Mouse (Mus musculus) forebrain, embryonic 13.5 days (tissue): Measurements from ENCODE around the gene Il4ra. TPM values are rescaled to one million over a fixed set of nuclear protein-coding genes. Genes with fewer than 3 reads are reported as not detected.

Experiments used
- ATAC-seq: fragments of 200-750 bp; cut with Nextera tagmentation; 2 replicates; pipeline ENCODE4 v1.8.0; 2017
- H3K27ac ChIP-seq: fragments of 300-500 bp; sonication (generic); 2 replicates; pipeline ENCODE4 v1.5.1; 2015; ENCODE audit warnings: inconsistent platforms, mild to moderate bottlenecking, moderate library complexity
- H3K27me3 ChIP-seq: fragments of 300-500 bp; sonication (generic); 2 replicates; pipeline ENCODE4 v1.6.1; 2015; ENCODE audit warnings: mild to moderate bottlenecking, inconsistent platforms
- H3K36me3 ChIP-seq: fragments of 300-500 bp; sonication (generic); 2 replicates; pipeline ENCODE4 v1.6.1; 2015; ENCODE audit warnings: mild to moderate bottlenecking, inconsistent platforms; ENCODE audit not compliant: poor library complexity, severe bottlenecking
- H3K4me1 ChIP-seq: fragments of 300-500 bp; sonication (generic); 2 replicates; pipeline ENCODE4 v1.6.1; 2015; ENCODE audit warnings: inconsistent platforms
- H3K4me2 ChIP-seq: fragments of 300-500 bp; sonication (generic); 2 replicates; pipeline ENCODE4 v1.6.1; 2015; ENCODE audit warnings: inconsistent platforms, mild to moderate bottlenecking, moderate library complexity
- H3K4me3 ChIP-seq: fragments of 300-500 bp; sonication (generic); 2 replicates; pipeline ENCODE4 v1.5.1; 2015; ENCODE audit warnings: mild to moderate bottlenecking, inconsistent platforms
- H3K9ac ChIP-seq: fragments of 300-500 bp; sonication (generic); 2 replicates; pipeline ENCODE4 v1.6.1; 2015; ENCODE audit warnings: mild to moderate bottlenecking, inconsistent platforms
- H3K9me3 ChIP-seq: fragments of 300-500 bp; sonication (generic); replicated peaks from 2 replicates; pipeline ENCODE4 v1.6.1; 2016; ENCODE audit warnings: inconsistent platforms
- WGBS: fragments of 180-500 bp; shearing (Covaris S2); methylation state at CpG from one replicate; pipeline ENCODE4 v1.1.7; 2015; 5-methylcytosine and 5-hydroxymethylcytosine counted together
- polyA plus RNA-seq: library from polyadenylated mRNA; unstranded; fragments of >200 nt; fragmentation: Nextera tagmentation; extraction: Ambion mirVana; gene quantifications from 2 replicates; pipeline ENCODE4 v1.2.1, GENCODE M21; 2015

The Il4ra gene
- polyA plus RNA-seq, 1 experiment from 2014 or later: 2.0 TPM

DNA sequence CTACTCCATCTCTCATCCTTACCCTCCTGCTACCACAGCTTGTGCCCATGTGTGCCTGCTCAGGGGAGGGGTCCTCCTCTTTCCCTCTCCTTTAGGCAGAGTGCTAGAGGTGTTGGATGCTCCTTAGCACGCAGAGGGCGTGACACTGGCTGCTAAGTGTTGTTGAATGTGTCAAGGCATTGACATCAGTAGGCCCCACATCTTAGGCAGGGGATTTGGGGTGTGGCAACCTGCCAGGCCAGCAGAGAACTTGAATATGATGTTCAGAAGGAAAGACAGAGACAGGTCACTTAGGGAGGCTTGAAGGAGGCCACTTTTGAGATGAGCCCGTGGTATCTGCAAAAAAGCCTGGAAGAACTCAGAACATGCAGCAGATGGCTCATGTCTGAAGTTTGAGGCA is 26.2 kb downstream of the Il4ra start:
- H3K9me3 ChIP-seq: no peaks in the 10 kb centered on the region
- H3K27me3 ChIP-seq: no peaks in the 10 kb centered on the region
- peaks cover 17% of the 10 kb centered on the region for H3K4me1 ChIP-seq
- no peak overlapping the region for H3K27ac ChIP-seq
- H3K9ac ChIP-seq: 0 out of 2 replicates have a peak overlapping the region, but pooled peaks have one; percentile 5
- no peak for ATAC-seq
- no peak overlapping the region for H3K4me3 ChIP-seq
- no peaks in the 10 kb centered on the region for H3K36me3 ChIP-seq
- H3K4me2 ChIP-seq: no peak overlapping the region
- 67% methylated on average over 3 of the region's 3 CpGs for WGBS

DNA sequence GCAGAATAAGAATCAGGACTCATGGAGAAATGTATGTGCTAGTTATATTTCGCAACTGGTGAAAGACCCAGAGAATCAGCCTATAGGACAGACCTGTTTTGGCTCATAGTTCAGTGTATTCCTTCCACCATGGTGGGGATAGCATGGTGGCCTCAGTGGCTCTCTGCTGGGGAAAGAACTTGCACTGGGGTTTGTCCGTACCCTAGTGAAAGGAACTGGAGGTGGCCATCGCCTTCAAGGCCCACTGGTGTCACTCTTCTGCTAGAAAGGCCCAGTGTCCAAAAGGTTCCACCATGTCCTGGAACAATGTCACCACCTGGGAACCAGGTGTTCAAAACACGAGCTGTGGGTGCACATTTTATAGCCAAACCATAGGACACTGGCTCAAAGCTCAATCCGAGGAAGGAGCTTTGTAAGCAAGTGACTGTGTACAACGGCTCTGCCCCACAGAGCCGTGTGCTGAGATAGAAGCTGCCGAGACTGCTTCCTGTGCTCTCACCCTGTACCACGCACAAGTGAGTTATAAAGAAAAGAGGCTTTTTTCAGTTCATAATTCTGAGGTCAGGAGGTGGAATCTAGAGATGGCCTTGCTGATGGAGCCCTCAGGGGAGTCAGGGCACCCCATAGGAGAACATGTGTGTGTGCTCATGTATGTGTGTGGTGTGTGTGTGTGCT is 27.8 kb downstream of the Il4ra start:
- 85% methylated on average over 9 of the region's 9 CpGs for WGBS
- Histone ChIP-seq H3K4me3 (no peak overlapping the region), H3K4me1 (peaks cover 17% of the 10 kb centered on the region), H3K4me2 (no peak overlapping the region), H3K27ac (no peak overlapping the region), H3K27me3 (no peaks in the 10 kb centered on the region), H3K36me3 (no peaks in the 10 kb centered on the region), H3K9ac (no peak overlapping the region), H3K9me3 (no peaks in the 10 kb centered on the region)
- no peak for ATAC-seq

DNA sequence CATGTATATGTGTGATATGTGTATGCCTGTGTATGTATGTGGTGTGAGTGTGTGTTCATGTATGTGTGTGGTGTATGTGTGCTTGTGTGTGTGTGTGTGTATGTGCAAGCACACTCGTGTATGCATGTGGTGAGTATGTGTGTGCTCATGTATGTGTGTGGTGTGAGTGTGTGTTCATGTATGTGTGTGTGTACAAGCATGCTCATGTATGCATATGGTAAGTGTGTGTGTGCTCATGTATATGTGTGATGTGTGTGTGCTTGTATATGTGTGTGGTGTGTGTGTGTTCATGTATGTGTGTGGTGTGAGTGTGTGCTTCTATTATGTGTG is 28.3 kb downstream of the Il4ra start:
- Histone ChIP-seq H3K27me3 (no peaks in the 10 kb centered on the region), H3K4me1 (peaks cover 17% of the 10 kb centered on the region), H3K9ac (no peak overlapping the region), H3K36me3 (no peaks in the 10 kb centered on the region), H3K9me3 (no peaks in the 10 kb centered on the region), H3K27ac (no peak overlapping the region), H3K4me2 (no peak overlapping the region), H3K4me3 (no peak overlapping the region)
- ATAC-seq: no peak
- WGBS: 90% methylated on average over 1 of the region's 1 CpGs

DNA sequence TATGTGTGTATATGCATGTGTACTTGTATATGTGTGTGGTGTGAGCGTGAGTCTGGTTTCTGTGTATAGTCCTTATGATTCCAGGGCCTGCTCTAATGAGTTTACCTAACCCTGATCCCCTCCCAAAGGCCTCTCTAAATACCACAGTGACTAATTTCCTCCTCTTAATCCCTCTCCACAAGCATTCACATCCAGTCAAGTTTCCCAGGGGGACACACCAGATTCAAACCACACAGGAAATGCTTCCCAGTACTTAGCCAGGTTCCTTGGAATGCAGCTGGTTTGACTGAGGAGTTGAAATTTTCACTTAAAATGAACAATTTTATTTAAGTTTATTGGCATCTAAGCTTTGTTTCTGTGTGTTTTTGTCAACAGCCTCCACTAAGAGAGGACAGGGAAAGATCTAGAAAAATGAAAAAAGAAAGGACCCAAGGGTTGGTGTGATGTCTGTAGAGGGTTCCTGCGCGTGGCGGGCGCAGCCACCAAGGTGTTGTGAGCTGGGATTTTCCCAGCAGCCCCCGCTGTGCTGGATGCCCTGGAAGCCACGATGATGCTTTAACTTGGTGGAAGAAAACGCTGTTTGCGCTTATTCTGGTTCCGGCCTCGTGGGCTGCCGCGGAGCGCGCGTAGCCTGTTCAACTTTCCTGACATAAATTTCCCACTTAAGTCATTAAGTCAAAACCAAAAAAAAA is 28.9 kb downstream of the Il4ra start:
- peak overlapping the region; percentile 60 for H3K9ac ChIP-seq
- H3K9me3 ChIP-seq: no peaks in the 10 kb centered on the region
- peak overlapping the region; percentile 41 for H3K4me3 ChIP-seq
- H3K4me1 ChIP-seq: peaks cover 17% of the 10 kb centered on the region
- H3K4me2 ChIP-seq: peak overlapping the region; percentile 83
- no peaks in the 10 kb centered on the region for H3K27me3 ChIP-seq
- H3K27ac ChIP-seq: no peak overlapping the region
- H3K36me3 ChIP-seq: no peaks in the 10 kb centered on the region
- WGBS: 3% methylated on average over 16 of the region's 16 CpGs
- ATAC-seq: peak; percentile 43; the same call in 1 of the 2 replicates

DNA sequence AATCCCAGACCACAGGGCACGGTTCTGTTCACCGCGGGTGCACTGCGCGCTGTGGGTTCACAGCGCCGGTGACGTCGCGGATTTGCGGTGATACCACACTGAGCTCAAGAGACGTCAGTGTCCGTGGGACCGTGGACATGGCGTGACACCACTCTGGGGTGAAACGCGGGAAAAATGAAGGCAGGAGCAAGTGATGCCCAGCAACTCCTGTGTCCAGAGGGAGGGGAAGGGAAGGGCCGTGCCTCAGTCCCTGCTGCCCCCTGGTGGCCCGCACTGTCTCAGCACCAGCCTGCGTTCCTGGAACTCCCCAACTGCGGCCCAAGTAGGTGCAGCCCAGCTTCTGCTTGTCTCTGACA is 29.4 kb downstream of the Il4ra start:
- Histone ChIP-seq H3K4me1 (peaks cover 17% of the 10 kb centered on the region), H3K4me3 (peak overlapping the region; percentile 41)
- WGBS: under 1% methylated on average over 20 of the region's 21 CpGs

DNA sequence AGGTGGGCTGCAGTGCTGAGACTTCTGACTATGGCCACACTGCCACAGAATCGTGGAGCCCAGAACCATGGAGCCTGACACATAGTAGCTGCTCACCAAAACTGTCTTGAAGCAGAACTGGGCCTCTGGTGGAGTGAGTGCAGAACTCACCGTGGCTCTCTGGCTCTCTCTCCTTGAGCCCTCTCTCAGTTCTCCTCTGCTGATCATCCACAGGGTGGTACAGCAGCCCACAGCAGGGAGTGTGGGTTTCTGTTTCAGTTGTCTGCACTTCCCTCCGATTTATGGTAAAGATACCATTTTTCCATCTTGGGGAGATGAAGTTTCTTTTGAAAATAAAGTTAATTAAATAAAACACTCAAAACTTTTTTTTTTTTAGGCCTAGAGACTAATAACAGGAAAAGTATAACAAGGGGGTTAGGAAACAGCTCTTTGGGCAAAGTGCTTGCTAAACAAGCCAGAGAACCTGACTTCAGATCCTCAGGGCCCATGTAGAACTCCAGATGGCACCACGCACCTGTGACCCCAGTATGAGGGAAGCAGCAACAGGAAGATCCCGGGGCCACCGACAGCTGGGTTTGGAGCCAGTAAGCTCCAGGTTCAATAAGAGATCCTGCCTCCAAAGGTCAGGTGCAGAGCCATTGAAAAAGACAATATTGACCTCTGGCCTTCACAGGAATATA is 31.5 kb downstream of the Il4ra start:
- no peaks in the 10 kb centered on the region for H3K36me3 ChIP-seq
- no peaks in the 10 kb centered on the region for H3K27me3 ChIP-seq
- 77% methylated on average over 6 of the region's 6 CpGs for WGBS
- H3K9me3 ChIP-seq: no peaks in the 10 kb centered on the region
- H3K27ac ChIP-seq: no peak overlapping the region
- no peak overlapping the region for H3K4me3 ChIP-seq
- H3K4me1 ChIP-seq: peaks cover 8% of the 10 kb centered on the region
- ATAC-seq: no peak
- H3K4me2 ChIP-seq: no peak overlapping the region
- H3K9ac ChIP-seq: no peak overlapping the region

More for the DNA sequence above, 29.4 kb downstream of the Il4ra start:
- Histone ChIP-seq H3K4me2 (peak overlapping the region; percentile 83), H3K27me3 (no peaks in the 10 kb centered on the region), H3K36me3 (no peaks in the 10 kb centered on the region), H3K9ac (peak overlapping the region; percentile 60), H3K9me3 (no peaks in the 10 kb centered on the region), H3K27ac (no peak overlapping the region)
- peak; percentile 92 for ATAC-seq

DNA sequence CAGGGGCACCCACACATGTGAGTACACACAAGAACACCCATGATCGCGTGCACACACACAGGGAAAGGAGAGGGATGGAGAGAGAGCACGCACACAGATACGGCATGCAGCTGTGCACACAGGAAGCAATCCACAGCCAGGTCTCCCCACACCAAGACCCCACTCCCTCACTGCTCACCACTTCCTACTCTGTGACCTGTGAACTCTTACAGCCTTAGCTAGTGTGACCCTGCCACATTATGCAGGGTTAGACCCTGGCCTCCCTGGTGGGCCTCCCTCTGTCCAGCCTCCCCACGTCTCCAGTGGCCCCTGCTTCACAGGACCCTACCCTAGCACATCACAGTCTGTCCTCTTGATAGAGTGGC is 32.1 kb downstream of the Il4ra start:
- ATAC-seq: no peak
- Histone ChIP-seq H3K4me3 (no peak overlapping the region), H3K9me3 (no peaks in the 10 kb centered on the region), H3K4me2 (no peak overlapping the region), H3K27ac (no peak overlapping the region), H3K4me1 (peaks cover 8% of the 10 kb centered on the region), H3K36me3 (no peaks in the 10 kb centered on the region), H3K9ac (no peak overlapping the region), H3K27me3 (no peaks in the 10 kb centered on the region)
- 87% methylated on average over 5 of the region's 5 CpGs for WGBS

DNA sequence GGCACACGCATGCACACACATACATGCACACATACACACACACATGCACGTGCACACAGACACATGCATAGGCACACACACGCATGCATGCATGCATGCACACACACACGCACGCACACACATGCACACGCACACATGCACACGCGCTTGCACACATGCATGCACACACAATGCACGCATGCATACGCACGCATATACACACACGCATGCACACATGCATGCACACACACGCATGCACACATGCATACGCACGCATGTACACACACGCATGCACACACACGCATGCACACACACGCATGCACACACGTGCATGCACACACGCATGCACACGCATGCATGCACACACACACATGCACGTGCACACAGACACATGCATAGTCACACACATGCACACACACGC is 34.4 kb downstream of the Il4ra start:
- WGBS: 98% methylated on average over 23 of the region's 23 CpGs

DNA sequence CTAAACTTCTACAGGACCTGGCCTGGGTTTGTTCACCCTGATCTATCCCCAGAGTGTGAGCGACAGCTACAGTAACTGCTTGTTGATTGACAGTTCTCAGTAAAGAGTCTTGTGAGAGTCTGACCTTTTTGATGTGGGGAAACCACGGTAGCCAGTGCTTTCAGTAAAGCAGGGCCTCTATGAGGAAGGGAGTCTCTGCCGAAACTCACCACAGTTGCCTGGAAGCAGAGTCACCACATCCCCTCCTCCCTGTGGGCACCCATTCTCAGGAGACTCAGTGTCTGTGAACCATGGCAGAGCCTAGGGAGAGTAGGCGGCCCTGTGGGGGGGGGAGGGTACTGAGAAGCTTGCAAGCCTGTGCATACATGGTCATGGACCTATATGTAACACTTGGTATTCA is 36.8 kb downstream of the Il4ra start:
- Histone ChIP-seq H3K4me1 (no peaks in the 10 kb centered on the region), H3K9me3 (no peaks in the 10 kb centered on the region), H3K27me3 (no peaks in the 10 kb centered on the region), H3K9ac (no peak overlapping the region), H3K4me3 (no peak overlapping the region), H3K4me2 (no peak overlapping the region), H3K27ac (no peak overlapping the region), H3K36me3 (no peaks in the 10 kb centered on the region)
- 84% methylated on average over 4 of the region's 4 CpGs for WGBS
- ATAC-seq: no peak

More for the DNA sequence above, 34.4 kb downstream of the Il4ra start:
- no peak overlapping the region for H3K4me2 ChIP-seq
- H3K9ac ChIP-seq: no peak overlapping the region
- H3K36me3 ChIP-seq: no peaks in the 10 kb centered on the region
- H3K9me3 ChIP-seq: no peaks in the 10 kb centered on the region
- H3K4me1 ChIP-seq: no peaks in the 10 kb centered on the region
- H3K27ac ChIP-seq: no peak overlapping the region
- ATAC-seq: no peak
- no peak overlapping the region for H3K4me3 ChIP-seq
- no peaks in the 10 kb centered on the region for H3K27me3 ChIP-seq

DNA sequence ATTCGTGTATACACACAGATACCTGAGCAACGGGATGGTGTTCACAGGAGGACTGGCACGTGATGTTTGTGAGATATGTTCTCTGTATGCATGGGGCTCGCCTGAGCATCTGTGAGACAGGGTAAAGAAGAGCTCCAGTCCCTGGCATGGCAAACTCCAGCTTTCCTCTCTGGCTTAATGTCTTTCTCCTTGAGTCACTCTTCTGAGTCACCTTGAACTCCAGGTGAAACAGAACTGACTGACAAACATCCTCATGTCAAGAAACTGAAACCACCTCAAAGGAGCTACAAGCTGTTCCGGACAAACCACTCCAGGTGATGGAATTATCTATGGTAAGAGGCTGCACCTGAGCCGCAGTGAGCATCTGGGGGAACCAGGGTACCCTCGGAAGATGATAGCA is 38.0 kb downstream of the Il4ra start:
- H3K9ac ChIP-seq: no peak overlapping the region
- no peak overlapping the region for H3K4me3 ChIP-seq
- no peaks in the 10 kb centered on the region for H3K27me3 ChIP-seq
- no peak overlapping the region for H3K4me2 ChIP-seq
- H3K9me3 ChIP-seq: no peaks in the 10 kb centered on the region
- no peaks in the 10 kb centered on the region for H3K4me1 ChIP-seq
- no peak overlapping the region for H3K27ac ChIP-seq
- WGBS: 87% methylated on average over 7 of the region's 7 CpGs
- H3K36me3 ChIP-seq: no peaks in the 10 kb centered on the region
- no peak for ATAC-seq

DNA sequence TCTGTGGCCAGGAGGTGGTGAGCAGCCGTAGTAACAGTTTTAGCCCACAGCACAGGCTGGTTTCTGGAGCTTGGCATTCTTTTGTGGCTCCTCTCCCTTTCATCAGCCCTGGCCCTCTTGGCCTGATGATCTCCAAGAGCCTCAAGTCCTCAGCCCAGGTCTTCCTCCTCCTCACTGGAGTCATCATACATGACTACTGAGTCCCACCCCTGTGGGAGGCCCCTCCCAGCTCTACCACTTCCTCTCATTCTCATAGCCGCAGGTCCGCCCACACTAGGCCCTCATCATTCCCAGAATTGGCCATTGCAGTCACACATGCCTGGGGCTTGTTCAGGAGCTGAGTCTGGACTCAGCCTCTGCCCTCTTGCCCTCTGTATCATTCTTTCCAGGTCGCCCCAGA is 41.9 kb downstream of the Il4ra start:
- WGBS: 84% methylated on average over 4 of the region's 4 CpGs
- no peaks in the 10 kb centered on the region for H3K9me3 ChIP-seq
- no peaks in the 10 kb centered on the region for H3K27me3 ChIP-seq
- H3K9ac ChIP-seq: no peak overlapping the region
- ATAC-seq: no peak
- no peak overlapping the region for H3K27ac ChIP-seq
- H3K36me3 ChIP-seq: no peaks in the 10 kb centered on the region
- H3K4me3 ChIP-seq: no peak overlapping the region
- H3K4me1 ChIP-seq: no peaks in the 10 kb centered on the region
- no peak overlapping the region for H3K4me2 ChIP-seq

DNA sequence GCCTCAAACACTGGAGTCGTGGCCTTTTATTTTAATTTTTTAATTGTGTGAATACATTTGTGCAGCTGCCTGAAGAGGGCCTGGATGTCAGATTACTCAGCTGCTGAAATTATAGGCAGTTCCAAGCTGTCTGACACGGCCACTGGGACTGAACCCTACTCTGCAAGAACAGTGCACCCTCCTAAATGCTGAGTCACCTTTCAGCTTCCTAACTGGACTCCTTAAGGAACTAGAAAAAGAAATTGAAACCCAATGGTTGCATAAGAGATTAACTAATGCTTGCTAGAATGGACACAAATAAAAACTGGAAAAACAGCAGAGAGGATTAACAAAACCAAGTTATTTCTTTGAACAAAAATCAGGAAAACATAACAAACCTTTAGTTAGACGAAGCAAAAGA is 44.5 kb downstream of the Il4ra start:
- Histone ChIP-seq H3K36me3 (no peaks in the 10 kb centered on the region), H3K4me2 (no peak overlapping the region), H3K9ac (no peak overlapping the region), H3K4me3 (no peak overlapping the region), H3K9me3 (no peaks in the 10 kb centered on the region), H3K27me3 (no peaks in the 10 kb centered on the region), H3K4me1 (no peaks in the 10 kb centered on the region), H3K27ac (no peak overlapping the region)
- ATAC-seq: no peak
- WGBS: 60% methylated on average over 3 of the region's 3 CpGs
